Mouse (Mus musculus): ENCODE results near the gene Cpsf7.

GRCm38 (mm10) chr19:10576690-10577561 lies 51.9 kb downstream of the Cpsf7 start, which contains the start of the genes Cyb561a3 and Tmem138:
- TF ChIP-seq CTCF (IDR thresholded peaks at IDR 0.05; ENCODE audit: low read depth) (peak; percentile 73), EP300 (IDR thresholded peaks at IDR 0.05; ENCODE audit: low read depth) (peak; percentile 70)
